Mouse (Mus musculus) urinary bladder, postnatal 36 days (tissue): ENCODE results near the gene Cd70.

Experiments
- DNase-seq, 2 experiments: peaks; one replicate each; pipeline ENCODE4 v3.0.0; 2022; ENCODE audit warnings: low spot score in 2 of 2, mixed read lengths in 1 of 2

Cd70 gene

GRCm38 (mm10) chr17:57148994-57149803 is at the start of gene Cd70:
Gene Cd70, minus strand, starts transcription at chr17:57149777.
- no peak for DNase-seq

DNA sequence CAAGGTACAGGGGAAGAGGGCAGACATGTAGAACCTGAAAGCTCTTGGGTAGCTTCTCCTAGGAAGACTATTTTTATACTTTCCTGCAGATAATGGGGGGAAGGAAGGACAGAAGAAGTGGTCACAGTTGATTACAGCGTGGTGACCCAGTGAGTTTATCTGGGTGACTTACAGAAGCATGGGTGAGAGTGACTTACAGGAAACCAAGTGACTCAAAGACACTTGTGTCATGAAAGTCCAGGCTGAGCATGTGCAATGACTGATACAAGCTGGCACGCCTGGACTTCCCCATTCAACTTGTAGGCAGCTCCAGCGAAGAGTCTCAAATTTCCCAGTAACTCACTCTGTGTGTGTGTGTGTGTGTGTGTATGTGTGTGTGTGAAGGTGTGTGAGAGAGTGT is 48.7 kb upstream of the Cd70 start:
- no peak for DNase-seq

DNA sequence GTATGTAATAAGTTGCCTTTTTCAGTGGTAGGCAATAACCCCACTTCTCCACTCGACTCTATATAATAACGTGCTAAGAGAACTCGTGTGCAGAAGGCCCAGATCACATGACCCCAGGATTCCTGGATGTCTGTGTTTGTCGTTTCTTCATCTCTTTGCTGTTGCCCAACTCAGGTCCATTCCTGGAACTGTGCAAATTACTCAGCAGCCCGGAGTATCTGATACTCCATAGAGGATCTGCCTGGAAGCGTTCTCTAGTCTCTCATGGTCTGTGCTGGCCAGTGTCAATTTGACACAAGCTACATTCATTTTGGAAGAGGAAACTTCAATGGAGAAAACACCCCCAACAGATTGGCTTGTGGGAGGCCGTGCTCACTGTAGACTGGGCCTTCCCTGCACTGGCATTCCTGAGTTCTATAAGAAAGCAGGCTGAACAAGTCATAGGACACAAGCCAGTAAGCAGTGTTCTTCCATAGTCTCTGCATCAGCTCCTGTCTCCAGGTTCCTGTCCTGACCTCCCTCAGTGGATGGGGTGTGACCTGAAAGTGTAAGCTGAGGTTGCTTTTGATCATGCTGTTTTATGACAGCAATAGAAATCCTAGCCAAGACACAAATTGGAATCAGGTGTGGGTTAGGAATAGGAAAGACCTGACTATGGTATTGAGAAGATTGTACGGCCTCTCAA is 45.9 kb upstream of the Cd70 start:
- no peak for DNase-seq

GRCm38 (mm10) chr17:57194771-57195170 is 45.2 kb upstream of the Cd70 start:
- no peak for DNase-seq

DNA sequence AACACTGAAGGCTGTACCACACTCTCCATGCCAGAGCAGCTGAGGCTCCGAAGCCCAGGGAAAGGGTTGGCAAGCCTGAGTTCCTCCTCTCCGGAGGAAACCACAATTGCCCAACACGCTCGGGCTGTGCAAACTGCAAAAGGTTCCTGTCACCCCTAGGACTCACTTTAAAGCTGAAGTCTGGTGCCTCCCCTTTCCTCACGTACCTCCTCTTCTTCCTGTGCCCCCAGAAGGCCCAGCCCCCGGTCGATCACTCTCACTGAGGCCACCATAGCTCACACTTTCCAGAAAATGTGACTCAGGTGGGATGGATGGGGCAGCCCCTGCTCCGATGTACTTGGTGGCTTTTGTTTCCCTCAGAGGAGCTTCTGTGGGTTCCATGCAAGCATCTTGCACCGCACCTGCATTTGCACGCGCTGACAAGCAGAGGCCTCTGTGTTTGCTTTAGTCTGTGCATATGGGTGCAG is 44.5 kb upstream of the Cd70 start, which contains the start of gene Tnfsf14:
TSS of gene Tnfsf14 (minus strand) at position 137 of the 467 bp plus-strand sequence.
- DNase-seq = no peak

- no peak for DNase-seq
Measured at GRCm38 (mm10) chr17:57188510-57189192, 39.1 kb upstream of the Cd70 start.

DNA sequence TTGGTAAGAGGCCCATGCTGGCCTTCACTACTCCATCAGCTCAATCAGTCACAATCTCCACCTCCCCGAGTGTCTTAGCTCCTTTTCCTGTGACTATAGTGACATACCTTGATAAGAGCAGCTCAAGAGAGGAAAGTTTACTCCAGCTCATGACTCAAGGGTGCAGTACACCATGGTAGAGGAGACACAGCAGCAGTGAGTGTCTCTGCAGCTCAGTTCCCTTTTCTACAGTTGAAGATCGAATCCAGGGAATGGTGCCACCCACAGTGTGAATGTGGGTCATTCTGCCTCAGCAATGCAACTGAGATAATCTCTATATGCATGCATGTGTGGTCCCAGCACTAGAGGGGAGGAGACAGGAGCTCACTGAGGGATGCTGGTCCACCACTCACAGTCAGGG is 36.1 kb upstream of the Cd70 start:
- no peak for DNase-seq

DNA sequence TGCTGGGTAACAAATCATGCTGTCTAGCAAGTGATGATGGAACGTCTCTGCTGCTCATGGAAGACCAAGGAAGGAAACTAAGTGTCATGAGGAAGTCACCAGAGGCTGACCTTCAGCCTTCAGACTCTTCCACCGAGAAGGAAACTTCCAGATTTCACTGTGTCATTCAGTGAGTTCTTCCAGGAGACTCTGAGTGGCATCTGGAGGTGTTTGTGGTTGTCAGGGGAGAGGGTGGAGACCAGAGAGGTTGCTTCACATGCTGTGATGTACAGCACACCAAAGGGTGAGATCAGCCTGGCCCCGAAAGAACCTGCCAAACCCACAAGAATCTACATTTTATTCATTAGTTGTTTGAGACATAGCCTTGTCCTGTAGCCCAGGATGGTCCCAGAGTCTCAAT is 33.3 kb upstream of the Cd70 start:
- no peak for DNase-seq

- DNase-seq = no peak
Measured at GRCm38 (mm10) chr17:57180363-57180762, 30.8 kb upstream of the Cd70 start.

- no peak for DNase-seq
Measured at GRCm38 (mm10) chr17:57173351-57173750, 23.8 kb upstream of the Cd70 start.

- no peak for DNase-seq
Measured at GRCm38 (mm10) chr17:57172378-57172777, 22.8 kb upstream of the Cd70 start.

DNA sequence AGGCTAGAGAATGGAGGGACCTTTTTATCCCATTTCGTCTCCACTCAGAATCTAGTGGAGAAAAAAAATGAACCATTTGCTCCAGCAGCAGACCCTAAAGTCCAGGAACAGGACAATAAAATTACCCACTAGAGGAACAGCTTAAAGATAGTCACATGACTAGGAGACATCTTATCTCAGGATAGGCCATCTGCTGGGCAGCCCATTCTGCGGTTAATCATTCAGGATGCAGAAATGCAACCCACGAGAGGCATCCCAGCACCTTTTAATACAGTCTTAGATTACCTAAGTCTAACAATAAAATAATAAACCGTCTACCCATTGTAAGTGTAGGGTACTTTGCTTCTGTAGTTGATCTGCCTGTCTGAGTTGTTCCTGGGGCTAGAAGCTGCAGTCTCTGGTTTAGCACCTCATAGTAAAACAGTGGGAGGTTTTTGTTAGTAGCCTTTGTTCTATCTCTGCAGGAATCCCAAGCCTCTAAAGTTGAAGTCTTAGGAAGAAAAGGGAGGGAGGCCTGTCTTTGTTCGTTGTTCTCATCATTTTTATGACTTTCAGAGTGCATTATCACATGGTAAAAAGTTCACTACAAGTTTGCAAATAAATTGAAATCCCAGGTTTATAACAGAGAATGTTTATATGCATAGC is 21.2 kb upstream of the Cd70 start:
- DNase-seq = no peak

- peak; percentile 81 to 87 for DNase-seq
Measured at GRCm38 (mm10) chr17:57166800-57167791, 17.5 kb upstream of the Cd70 start.

- no peak for DNase-seq
Measured at GRCm38 (mm10) chr17:57153787-57154186, 4.2 kb upstream of the Cd70 start.

DNA sequence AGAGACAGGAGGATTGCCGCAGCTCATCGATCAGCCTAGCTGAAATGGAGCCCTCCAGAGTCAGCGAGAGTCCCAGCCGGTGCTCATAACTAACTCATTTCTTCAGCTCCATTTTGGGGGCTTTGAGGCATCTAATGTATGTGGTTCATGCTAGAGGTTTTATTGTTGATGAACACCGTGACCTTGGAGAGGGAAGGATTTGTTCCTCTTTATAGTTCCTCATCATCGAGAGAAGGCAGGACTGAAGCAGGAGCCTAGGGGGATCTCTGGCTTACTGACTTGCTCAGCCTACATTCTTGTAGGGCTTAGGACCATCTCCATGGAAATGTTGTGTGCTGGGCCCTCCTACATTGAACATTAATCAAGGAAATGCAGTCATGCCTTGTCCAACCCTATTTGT is 3.4 kb upstream of the Cd70 start:
- DNase-seq = no peak

GRCm38 (mm10) chr17:57148343-57148742 is 1.2 kb downstream of the Cd70 start:
- no peak for DNase-seq

DNA sequence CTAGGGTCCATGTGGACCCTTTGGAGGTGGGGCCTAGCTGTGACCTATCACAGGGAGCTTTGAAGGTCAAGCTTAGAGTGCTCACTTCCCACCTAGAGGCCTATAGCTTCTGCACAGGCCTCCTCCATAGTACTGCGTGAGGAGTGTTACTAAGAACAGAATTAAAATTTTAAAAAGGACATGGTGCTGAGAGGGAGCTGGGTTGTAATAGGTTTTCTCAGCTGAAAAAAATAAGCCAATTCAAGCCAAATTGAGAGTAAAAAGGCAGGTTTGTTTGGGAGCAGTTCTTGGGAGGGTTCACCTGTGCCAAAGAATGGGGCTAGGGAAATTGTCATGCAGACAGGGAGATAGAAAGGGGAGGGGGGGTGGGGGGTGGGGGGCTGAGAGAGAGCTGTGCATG is 4.5 kb downstream of the Cd70 start:
- DNase-seq = no peak

- no peak for DNase-seq
Measured at GRCm38 (mm10) chr17:57143704-57144103, 5.9 kb downstream of the Cd70 start.

- DNase-seq = no peak
Measured at GRCm38 (mm10) chr17:57139708-57140107, 9.9 kb downstream of the Cd70 start.

DNA sequence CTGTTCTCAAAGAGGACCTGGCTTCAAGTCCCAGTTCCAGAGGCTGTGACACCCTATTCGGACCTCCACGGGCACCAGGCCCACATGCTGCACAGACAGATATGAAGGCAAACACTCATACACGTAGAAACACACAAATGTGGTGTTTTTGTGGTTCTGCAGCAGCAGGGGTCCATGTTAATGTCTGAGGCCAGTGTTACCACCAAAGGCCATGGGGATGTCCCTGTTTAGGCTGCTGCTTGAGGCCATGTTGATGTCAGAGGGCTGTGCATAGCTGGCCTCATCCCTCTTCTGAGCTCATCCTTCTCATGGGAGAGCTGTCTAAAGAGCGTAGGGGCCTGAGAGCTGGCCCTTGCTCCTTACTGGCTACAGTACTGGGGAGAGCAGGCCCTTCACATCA is 10.9 kb downstream of the Cd70 start:
- no peak for DNase-seq

DNA sequence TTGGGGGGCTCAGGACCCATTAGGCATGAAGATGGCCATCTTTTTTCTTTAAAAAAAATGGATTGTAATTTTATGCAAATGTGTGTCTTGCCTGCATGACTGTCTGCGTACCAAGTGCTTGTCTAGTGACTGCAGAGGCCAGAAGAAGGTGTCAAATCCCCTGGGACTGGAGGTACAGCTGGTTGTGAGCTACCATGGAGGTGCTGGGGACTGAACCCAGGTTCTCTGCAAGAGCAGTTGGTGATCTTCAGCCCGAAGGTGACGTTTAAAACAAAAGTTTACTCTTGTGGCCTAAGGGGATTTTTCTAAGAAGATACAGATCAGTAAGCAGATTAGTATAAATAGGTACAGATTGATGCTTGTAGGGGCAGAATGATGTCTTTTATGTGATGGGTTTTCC is 13.9 kb downstream of the Cd70 start:
- DNase-seq = no peak
